Mouse (Mus musculus) cortical plate, adult 2 months (tissue): ENCODE data around the gene Atp5c1.

ENCODE experiments used
- CTCF ChIP-seq: fragments of 200-500 bp; IDR thresholded peaks from 2 replicates; pipeline ENCODE4 v1.5.1; 2011; ENCODE audit warnings: mild to moderate bottlenecking, control low read depth, low read length; ENCODE audit not compliant: insufficient read depth; ENCODE audit errors: extremely low read depth
- POLR2A ChIP-seq: fragments of 200-500 bp; IDR thresholded peaks from 2 replicates; pipeline ENCODE4 v1.6.1; 2011; ENCODE audit warnings: mild to moderate bottlenecking, low read length, control low read depth; ENCODE audit not compliant: insufficient read depth; ENCODE audit errors: extremely low read depth

- peak; percentile 65 for TF ChIP-seq CTCF
- TF ChIP-seq POLR2A = no peak
Measured at GRCm38 (mm10) chr2:10098598-10099215, 18.4 kb upstream of the Atp5c1 start.
